Mouse (Mus musculus) lung, embryonic 15.5 days (tissue): Measurements from ENCODE around the gene Cage1. TPM values are rescaled to one million over a fixed set of nuclear protein-coding genes. Genes with fewer than 3 reads are reported as not detected.

Source experiments
- ATAC-seq: fragments of 200-750 bp; cut with Nextera tagmentation; 2 replicates; pipeline ENCODE4 v1.8.0; 2017; ENCODE audit warnings: moderate number of reproducible peaks, borderline replicate concordance; ENCODE audit not compliant: low FRiP score, low TSS enrichment; ENCODE audit errors: extremely low read depth
- H3K27ac ChIP-seq: fragments of 300-500 bp; sonication (generic); 2 replicates; pipeline ENCODE4 v1.5.1; 2015; ENCODE audit warnings: moderate library complexity, mild to moderate bottlenecking, inconsistent platforms
- H3K27me3 ChIP-seq: fragments of 300-500 bp; sonication (generic); 2 replicates; pipeline ENCODE4 v1.6.1; 2015; ENCODE audit warnings: inconsistent platforms
- H3K36me3 ChIP-seq: fragments of 300-500 bp; sonication (generic); 2 replicates; pipeline ENCODE4 v1.6.1; 2015; ENCODE audit warnings: inconsistent platforms
- H3K4me1 ChIP-seq: fragments of 300-500 bp; sonication (generic); 2 replicates; pipeline ENCODE4 v1.6.1; 2015; ENCODE audit warnings: inconsistent platforms
- H3K4me2 ChIP-seq: fragments of 300-500 bp; sonication (generic); 2 replicates; pipeline ENCODE4 v1.6.1; 2015; ENCODE audit warnings: inconsistent platforms, mild to moderate bottlenecking, moderate library complexity
- H3K4me3 ChIP-seq: fragments of 300-500 bp; sonication (generic); 2 replicates; pipeline ENCODE4 v1.5.1; 2015; ENCODE audit warnings: mild to moderate bottlenecking, inconsistent platforms
- H3K9ac ChIP-seq: fragments of 300-500 bp; sonication (generic); 2 replicates; pipeline ENCODE4 v1.6.1; 2015; ENCODE audit warnings: inconsistent platforms
- H3K9me3 ChIP-seq: fragments of 300-500 bp; sonication (generic); 2 replicates; pipeline ENCODE4 v1.6.1; 2016; ENCODE audit warnings: inconsistent platforms
- WGBS: fragments of 180-500 bp; shearing (Covaris S2); methylation state at CpG from one replicate; pipeline ENCODE4 v1.1.7; 2015; 5-methylcytosine and 5-hydroxymethylcytosine counted together
- polyA plus RNA-seq: library from polyadenylated mRNA; unstranded; fragments of >200 nt; fragmentation: Nextera tagmentation; extraction: Ambion mirVana; gene quantifications from 2 replicates; pipeline ENCODE4 v1.2.1, GENCODE M21; 2015

Cage1 gene
- polyA plus RNA-seq, 1 experiment from 2014 or later, result 0.87 TPM

DNA sequence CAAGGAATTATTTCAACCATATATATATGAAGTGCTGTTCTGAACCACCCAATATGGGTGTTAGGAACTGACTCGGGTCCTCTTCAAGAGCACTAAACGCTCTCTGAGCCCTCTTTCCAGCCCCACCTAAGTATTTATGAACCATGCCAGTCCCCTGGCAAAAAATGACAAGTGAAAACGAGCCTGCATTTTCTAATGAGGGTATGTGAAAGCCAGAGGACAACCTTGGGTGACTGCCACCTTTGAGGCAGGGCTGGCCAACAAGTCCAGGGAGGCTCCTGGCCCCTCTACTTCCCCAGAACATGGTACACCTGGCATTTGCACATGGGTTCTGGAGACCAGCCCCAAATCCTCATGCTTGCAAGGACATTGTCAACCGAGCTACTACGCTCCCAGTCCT, 62.1 kb downstream of the Cage1 start:
- 84% methylated on average over 5 of the region's 5 CpGs for WGBS
- no peak for ATAC-seq
- no peaks in the 10 kb centered on the region for H3K4me1 ChIP-seq
- H3K36me3 ChIP-seq, result peaks cover 38% of the 10 kb centered on the region
- H3K9me3 ChIP-seq, result no peaks in the 10 kb centered on the region
- H3K27ac ChIP-seq, result no peak overlapping the region
- no peak overlapping the region for H3K4me2 ChIP-seq
- H3K4me3 ChIP-seq, result no peak overlapping the region
- H3K9ac ChIP-seq, result no peak overlapping the region
- no peaks in the 10 kb centered on the region for H3K27me3 ChIP-seq

DNA sequence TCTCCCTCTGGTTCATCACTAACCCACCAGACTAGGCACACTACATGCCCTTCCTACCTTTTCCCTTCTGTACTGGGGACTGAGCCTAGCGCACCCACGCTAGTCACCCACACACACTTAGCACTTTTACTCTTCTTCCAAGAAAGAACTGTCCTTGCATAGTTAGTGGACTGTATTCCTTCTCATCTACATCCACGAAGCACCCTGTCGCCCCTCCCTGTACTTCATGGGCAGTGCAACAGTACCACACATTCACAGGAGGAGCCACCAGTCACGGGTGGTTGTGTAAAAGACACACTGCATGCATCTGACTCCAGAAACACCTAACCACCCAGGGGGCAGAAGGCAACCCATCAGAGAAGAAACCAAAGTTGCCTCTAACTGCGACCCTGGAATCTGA, 62.8 kb downstream of the Cage1 start:
- H3K9ac ChIP-seq, result no peak overlapping the region
- H3K36me3 ChIP-seq, result peaks cover 31% of the 10 kb centered on the region
- 80% methylated on average over 6 of the region's 6 CpGs for WGBS
- H3K9me3 ChIP-seq, result no peaks in the 10 kb centered on the region
- H3K27me3 ChIP-seq, result no peaks in the 10 kb centered on the region
- H3K27ac ChIP-seq, result no peak overlapping the region
- no peak for ATAC-seq
- no peak overlapping the region for H3K4me3 ChIP-seq
- peaks cover 6% of the 10 kb centered on the region; the same call in 1 of the 2 replicates for H3K4me1 ChIP-seq
- H3K4me2 ChIP-seq, result no peak overlapping the region

DNA sequence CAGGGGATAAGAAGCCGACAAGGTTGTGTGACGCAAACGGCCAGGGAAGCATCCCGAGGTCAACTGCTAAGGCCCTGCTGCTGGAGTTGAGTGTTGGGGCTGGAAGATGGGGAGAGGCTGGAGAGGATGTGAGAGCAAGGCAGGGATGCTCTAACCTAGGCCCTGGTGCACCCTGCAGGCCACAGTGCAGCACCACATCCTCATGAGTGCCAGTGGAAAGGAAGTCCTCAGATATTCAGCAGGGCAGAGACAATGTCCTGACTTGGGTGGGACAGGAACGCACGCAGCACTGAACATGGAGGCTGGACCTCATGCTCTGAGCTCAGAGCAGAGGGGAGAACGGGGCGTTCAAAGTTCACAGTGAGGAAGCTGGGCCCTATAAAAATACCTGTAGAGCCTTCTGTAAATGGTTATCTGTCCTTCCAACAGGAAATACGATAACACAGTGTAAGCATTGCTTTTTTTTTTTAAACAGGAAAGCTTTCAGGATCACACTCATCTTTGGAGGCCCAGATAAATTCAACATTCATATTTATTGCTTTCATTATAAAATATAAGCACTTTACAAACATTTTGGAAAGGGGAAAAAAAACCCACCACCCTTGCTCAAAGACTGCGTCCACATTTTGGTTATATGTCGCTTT, 65.9 kb downstream of the Cage1 start:
- Histone ChIP-seq H3K9ac (no peak overlapping the region), H3K36me3 (peaks cover 6% of the 10 kb centered on the region; the same call in 1 of the 2 replicates), H3K4me2 (no peak overlapping the region), H3K27ac (no peak overlapping the region), H3K4me1 (peaks cover 32% of the 10 kb centered on the region), H3K4me3 (no peak overlapping the region), H3K9me3 (no peaks in the 10 kb centered on the region), H3K27me3 (no peaks in the 10 kb centered on the region)
- ATAC-seq, result no peak
- WGBS, result 67% methylated on average over 11 of the region's 11 CpGs

DNA sequence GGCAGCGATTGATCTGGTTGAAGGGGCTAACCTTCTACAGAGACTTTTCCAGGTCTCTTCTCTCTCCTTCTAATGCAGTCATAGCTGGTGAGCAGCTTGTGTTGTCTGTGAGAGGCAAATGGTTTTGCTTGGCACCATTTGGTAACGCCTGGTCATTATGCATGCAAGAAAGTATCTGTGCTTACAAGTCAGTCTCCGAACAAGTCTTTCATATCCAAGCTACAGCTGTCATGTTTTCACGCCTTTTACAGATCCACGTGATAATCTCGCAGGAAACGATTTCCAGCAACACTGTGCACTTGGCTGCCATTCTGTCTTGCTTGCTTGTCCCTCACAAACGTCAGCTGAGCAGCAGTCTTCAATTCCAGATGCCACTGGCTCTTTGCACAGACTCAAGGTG, 66.9 kb downstream of the Cage1 start:
- Histone ChIP-seq H3K9me3 (no peaks in the 10 kb centered on the region), H3K4me3 (no peak overlapping the region), H3K36me3 (no peaks in the 10 kb centered on the region), H3K27me3 (no peaks in the 10 kb centered on the region), H3K4me1 (peaks cover 36% of the 10 kb centered on the region), H3K4me2 (no peak overlapping the region), H3K9ac (no peak overlapping the region), H3K27ac (no peak overlapping the region)
- ATAC-seq, result no peak
- WGBS, result 60% methylated on average over 8 of the region's 8 CpGs

DNA sequence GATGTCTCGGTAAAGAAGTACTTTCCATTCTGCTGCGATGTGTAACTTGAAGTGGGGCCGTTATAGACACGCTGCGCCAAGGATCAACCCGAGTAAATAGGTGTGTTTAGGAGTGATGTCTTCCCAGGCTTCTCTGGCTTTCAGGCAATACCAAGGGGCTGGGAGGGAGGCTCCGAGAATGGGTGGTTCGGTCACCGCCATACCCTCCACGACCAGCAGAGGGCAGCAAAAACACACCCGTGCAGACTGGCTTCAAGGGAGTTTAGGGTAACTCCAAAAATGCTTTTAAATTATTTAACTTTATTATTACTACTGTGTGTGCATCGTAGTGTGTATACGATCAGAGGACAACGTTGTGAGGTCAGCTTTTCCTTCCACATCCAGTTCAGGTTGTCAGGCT, 67.5 kb downstream of the Cage1 start:
- Histone ChIP-seq H3K27ac (no peak overlapping the region), H3K4me1 (peaks cover 42% of the 10 kb centered on the region), H3K9me3 (no peaks in the 10 kb centered on the region), H3K27me3 (no peaks in the 10 kb centered on the region), H3K4me3 (no peak overlapping the region), H3K4me2 (0 out of 2 replicates have a peak overlapping the region, but pooled peaks have one; percentile 26), H3K9ac (no peak overlapping the region), H3K36me3 (no peaks in the 10 kb centered on the region)
- no peak for ATAC-seq
- 7% methylated on average over 14 of the region's 14 CpGs for WGBS

DNA sequence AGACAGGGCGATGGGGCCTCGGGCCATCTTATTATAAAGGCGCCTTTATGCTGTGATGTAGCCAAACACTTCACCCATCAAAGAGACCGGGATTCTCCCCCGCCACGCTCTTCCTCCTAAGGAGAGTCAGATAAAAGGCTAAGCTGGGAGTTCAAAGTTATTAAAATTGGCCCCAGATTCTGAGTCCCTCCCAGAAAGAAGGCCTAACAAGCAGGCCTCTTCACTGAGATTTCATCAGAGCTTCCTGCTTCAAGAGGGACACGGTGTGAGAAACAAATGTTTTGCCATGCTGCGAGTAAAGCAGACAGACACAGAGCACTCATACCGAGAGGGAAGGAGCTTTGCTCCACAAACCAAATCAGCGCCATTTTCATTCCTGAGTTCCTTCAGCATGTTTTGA, 69.3 kb downstream of the Cage1 start:
- no peak for ATAC-seq
- no peaks in the 10 kb centered on the region for H3K9me3 ChIP-seq
- no peaks in the 10 kb centered on the region for H3K27me3 ChIP-seq
- peak overlapping the region; percentile 39 for H3K4me2 ChIP-seq
- 29% methylated on average over 10 of the region's 10 CpGs for WGBS
- no peaks in the 10 kb centered on the region for H3K36me3 ChIP-seq
- peaks cover 51% of the 10 kb centered on the region for H3K4me1 ChIP-seq
- peak overlapping the region; percentile 70 for H3K27ac ChIP-seq
- H3K9ac ChIP-seq, result no peak overlapping the region
- H3K4me3 ChIP-seq, result no peak overlapping the region

DNA sequence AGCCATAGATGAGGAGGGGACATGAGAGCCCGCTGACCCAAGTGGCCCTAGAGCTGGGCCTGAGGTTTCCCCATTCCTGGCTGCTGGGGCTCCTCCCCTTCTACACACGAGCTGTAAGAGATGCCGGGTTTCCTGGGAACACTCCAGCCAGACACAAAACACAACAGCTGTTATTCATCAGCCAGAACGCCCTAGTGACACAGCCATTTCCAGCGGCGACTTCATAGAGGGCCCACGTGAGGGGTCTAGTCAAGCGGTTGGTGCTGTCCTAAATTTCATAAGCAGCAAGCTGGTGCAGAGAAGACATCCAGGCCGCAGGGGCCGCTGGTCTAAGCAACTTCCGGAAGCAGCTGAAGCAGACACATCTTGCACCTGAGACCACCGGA, 69.8 kb downstream of the Cage1 start:
- Histone ChIP-seq H3K27me3 (no peaks in the 10 kb centered on the region), H3K27ac (peak overlapping the region; percentile 70), H3K9ac (no peak overlapping the region), H3K4me3 (no peak overlapping the region), H3K4me1 (peaks cover 51% of the 10 kb centered on the region), H3K9me3 (no peaks in the 10 kb centered on the region), H3K4me2 (peak overlapping the region; percentile 39), H3K36me3 (no peaks in the 10 kb centered on the region)
- WGBS, result 19% methylated on average over 12 of the region's 12 CpGs
- peak; percentile 72 for ATAC-seq

DNA sequence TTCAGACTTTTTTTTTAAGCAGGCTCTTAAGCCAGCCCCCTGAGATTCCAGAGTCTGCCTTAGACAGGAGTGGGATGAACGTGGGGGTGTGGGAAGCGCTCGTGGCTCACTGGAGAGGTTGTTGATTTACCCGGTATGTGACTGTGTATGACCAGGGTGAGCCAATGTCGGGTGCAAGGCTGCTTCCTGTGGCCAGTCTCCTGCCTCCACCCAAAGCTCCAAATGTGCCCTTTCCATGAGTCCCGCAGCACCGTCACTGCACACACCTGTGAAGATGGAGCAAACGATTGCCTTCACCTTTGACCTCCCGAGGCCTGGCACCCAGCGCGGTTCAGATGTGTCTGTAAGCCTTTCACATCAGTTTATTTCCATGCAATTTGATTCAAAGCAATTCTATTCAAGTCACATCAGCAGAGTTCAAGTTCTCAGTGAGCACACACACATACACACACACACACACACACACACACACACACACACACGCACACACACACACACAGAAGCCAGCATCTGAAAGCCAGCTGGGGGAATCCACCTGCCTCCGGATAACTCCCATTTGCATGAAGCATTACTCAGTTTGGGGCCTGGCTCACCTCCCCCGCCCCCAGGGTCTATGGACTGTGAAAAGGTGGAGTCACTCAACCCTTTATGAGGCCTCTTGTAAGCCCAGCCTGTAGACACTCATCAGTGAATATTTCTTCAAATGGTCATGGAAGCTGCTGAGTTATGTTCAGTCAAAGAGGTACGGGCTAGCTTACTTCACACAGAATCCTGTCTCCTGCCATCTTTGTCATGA, 70.4 kb downstream of the Cage1 start:
- peak; percentile 29 for ATAC-seq
- Histone ChIP-seq H3K4me3 (no peak overlapping the region), H3K4me1 (peaks cover 51% of the 10 kb centered on the region), H3K9ac (no peak overlapping the region), H3K4me2 (no peak overlapping the region), H3K9me3 (no peaks in the 10 kb centered on the region), H3K27me3 (no peaks in the 10 kb centered on the region), H3K27ac (peak overlapping the region; percentile 20), H3K36me3 (no peaks in the 10 kb centered on the region)
- WGBS, result 66% methylated on average over 15 of the region's 15 CpGs

DNA sequence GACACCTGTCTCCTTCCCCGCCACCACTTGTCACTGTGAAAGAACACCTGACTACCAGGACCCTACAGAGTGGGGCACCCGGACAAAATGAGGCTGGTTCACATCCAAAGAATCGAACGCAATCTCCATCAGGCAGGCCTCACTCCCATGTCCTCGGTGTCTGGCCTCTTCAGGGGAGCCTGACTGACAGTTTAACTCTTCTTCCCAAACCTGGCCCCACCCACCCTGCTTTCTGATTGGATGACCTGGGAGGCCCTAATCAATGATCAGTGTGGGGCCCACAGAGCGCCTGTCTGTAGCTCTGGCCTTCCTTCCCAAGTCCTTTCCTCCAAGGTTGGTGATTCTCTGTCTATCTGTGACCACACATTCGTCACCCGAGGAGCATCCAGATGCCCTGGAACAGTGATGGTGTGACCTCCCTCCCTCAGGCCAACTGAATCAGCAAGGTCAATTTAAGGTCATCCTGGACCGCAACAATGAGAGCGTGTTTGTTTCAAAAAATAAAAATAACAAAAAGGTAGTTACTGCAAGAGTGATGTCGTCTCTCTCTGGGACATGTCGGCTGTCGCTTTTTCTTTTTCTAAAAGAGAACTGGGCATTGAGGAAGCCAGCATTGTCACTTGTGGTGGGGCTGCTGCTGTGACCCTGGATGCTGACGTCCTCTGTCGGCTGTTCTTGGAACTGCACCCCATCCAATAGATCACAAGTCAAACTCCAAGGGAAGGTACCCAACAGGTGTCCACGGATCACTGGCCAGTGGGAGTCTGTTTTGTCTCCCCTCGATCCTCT, 71.5 kb downstream of the Cage1 start:
- Histone ChIP-seq H3K4me1 (peaks cover 51% of the 10 kb centered on the region), H3K36me3 (no peaks in the 10 kb centered on the region), H3K4me3 (no peak overlapping the region), H3K27me3 (no peaks in the 10 kb centered on the region), H3K9me3 (no peaks in the 10 kb centered on the region), H3K27ac (no peak overlapping the region), H3K9ac (no peak overlapping the region), H3K4me2 (no peak overlapping the region)
- 51% methylated on average over 17 of the region's 17 CpGs for WGBS
- ATAC-seq, result no peak

DNA sequence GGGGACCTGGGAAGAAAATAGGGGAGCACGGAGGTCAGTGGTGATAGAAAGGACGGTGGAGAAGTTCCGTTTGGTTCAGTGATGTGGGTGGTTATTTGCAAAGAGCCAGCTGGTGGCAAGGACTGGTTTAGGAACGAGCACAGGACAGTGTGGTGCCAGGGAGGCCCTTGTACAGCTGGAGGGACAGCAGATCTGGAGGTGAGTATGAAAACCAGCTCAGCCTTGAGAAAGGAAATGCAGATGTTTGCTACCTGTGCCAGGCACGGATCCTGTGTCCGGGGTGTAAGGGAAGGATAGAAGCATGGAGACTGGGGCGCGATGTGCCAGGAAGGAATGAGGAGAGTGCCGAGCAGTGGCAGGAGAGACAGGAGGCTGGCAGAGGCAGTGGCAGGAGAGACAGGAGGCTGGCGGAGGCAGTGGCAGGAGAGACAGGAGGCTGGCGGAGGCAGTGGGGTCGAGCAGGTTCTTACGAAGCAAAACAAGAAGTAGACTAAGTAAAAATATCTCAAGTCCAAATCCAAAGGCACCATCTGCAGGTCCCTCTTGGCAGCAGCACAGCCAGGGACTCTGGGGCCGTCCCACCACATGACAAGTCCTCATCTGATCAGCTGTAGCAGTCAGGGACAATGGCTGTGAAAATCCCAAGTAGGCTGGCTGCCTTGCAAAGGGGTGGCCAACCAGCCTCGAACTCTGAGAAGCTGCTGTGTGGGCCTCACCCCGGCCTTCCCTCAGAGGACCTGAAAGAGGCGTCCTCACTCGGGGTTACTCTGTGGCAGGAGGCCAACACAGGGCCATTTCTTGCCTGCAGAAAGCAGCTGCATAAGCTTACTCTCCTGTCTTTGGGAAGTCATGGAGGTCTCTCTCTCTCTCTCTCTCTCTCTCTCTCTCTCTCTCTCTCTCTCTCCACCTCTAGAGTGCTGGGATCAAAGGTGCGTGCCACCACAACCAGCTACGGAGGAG, 72.5 kb downstream of the Cage1 start:
- Histone ChIP-seq H3K4me1 (peaks cover 49% of the 10 kb centered on the region), H3K27me3 (no peaks in the 10 kb centered on the region), H3K4me2 (peak overlapping the region; percentile 65), H3K4me3 (peak overlapping the region; percentile 44), H3K27ac (peak overlapping the region; percentile 24; the same call in 1 of the 2 replicates), H3K9me3 (no peaks in the 10 kb centered on the region), H3K36me3 (no peaks in the 10 kb centered on the region), H3K9ac (peak overlapping the region; percentile 30; the same call in 1 of the 2 replicates)
- 40% methylated on average over 20 of the region's 20 CpGs for WGBS
- no peak for ATAC-seq
